Mouse (Mus musculus): ENCODE measurements around the gene H2-DMb2. TPM values are rescaled to one million over a fixed set of nuclear protein-coding genes. Genes with fewer than 3 reads are reported as not detected.

The H2-DMb2 gene
- polyA plus RNA-seq, 1 experiment from 2014 or later = not detected

DNA sequence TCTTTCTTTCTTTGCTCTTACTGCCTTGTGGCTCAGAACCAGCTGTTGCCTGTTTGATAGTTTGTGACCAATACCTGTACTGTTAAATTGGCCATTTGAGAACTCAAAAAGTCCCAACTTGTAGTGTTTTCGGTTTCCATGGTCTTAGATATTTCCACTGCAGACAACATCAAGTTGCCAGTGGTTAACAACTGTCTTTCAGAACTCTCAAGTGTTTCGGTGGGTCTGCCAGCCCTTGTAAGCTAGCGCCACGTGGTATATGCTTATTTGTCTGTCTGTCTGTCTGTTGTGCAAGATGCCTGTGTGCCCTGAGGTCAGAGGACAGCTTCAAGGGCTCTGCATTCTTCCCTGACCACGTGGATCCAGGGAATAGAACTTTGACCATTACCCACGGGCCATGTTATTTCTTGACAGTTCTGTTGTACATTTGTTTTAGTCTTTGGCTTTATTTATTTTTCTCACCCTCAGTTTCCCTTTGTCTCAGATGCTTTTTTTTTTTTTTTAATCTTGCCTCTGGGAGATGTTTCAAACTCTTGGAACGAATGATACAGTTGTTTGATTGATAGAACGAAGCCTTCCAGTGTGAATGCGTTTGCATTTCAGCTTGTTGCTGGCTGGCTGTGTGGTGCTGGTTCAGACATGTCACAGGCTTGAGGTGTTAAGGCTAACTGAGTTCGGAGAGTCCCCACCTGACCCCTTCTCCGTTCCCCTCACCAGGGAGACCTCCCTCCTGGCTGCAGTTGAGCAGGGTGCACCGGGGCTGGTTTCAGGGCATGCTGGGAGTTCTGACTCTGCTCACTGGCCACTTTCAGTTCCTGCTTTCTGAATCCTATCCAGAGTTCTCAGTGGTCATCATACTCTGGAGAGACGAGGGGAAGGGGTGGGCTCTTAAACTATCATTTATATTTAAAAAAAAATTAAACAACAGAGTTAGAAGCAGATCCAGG, 37.1 kb downstream of the H2-DMb2 start:
- 78% methylated on average over 13 of the region's 13 CpGs for WGBS
- no peaks in the 10 kb centered on the region for H3K36me3 ChIP-seq (ENCODE audit: control insufficient read depth, insufficient read depth, low read length)
- H3K27me3 ChIP-seq (ENCODE audit: control insufficient read depth, insufficient read depth, low read length) = peaks cover under 1% of the 10 kb centered on the region; the same call in 1 of the 2 replicates
- no peak overlapping the region for H3K4me2 ChIP-seq
- no peak for ATAC-seq (ENCODE audit: low FRiP score)
- H3K4me3 ChIP-seq (ENCODE audit: low read depth, low read length) = no peak overlapping the region
- no peak for DNase-seq (ENCODE audit: low spot score, missing footprints)
- H3K9ac ChIP-seq (ENCODE audit: low read length) = no peak overlapping the region
- no peak overlapping the region for H3K27ac ChIP-seq (ENCODE audit: low read depth, low read length)
- peaks cover 3% of the 10 kb centered on the region; the same call in 1 of the 2 replicates for H3K9me3 ChIP-seq (ENCODE audit: control insufficient read depth, low read length)
- no peaks in the 10 kb centered on the region for H3K4me1 ChIP-seq (ENCODE audit: control insufficient read depth, insufficient read depth, low read length)

DNA sequence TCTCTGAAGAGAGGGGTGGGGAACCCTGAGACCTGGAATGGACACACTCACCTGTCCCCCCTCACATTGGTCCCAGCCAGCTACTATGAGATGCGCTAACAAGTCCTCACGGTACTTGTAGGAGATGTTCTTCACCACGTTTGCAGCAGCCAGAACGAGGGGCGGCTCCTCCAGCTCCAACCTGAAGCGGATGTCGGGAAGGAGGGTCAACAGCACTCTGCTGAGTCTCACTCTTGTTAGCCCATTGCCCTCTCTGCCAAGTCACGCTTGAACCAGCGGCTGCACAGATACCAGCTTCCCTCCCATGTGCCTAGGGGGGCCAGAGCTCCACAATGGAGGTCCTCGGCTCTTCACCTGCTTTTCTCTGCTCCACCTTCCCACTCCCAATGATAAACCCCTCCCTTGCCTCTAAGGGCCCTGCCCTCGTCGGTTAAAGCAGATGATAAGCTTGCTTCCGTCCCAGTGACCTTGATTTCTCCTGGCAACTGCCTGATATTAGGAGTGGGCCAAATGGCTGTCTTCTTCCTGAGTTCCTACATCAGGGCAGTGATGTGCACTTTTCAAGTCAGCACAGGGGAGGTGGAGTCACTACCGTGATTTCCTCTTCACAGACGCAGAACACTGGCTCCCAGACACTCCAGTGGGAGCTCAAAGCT, 40.6 kb downstream of the H2-DMb2 start:
- Histone ChIP-seq H3K36me3 (ENCODE audit: control insufficient read depth, insufficient read depth, low read length) (no peaks in the 10 kb centered on the region), H3K4me2 (no peak overlapping the region), H3K27ac (ENCODE audit: low read depth, low read length) (no peak overlapping the region), H3K4me3 (ENCODE audit: low read depth, low read length) (no peak overlapping the region), H3K9ac (ENCODE audit: low read length) (no peak overlapping the region), H3K4me1 (ENCODE audit: control insufficient read depth, insufficient read depth, low read length) (peaks cover 11% of the 10 kb centered on the region), H3K27me3 (ENCODE audit: control insufficient read depth, insufficient read depth, low read length) (peaks cover 33% of the 10 kb centered on the region), H3K9me3 (ENCODE audit: control insufficient read depth, low read length) (no peaks in the 10 kb centered on the region)
- WGBS = 77% methylated on average over 15 of the region's 15 CpGs
- no peak for ATAC-seq (ENCODE audit: low FRiP score)
- no peak for DNase-seq (ENCODE audit: low spot score, missing footprints)

DNA sequence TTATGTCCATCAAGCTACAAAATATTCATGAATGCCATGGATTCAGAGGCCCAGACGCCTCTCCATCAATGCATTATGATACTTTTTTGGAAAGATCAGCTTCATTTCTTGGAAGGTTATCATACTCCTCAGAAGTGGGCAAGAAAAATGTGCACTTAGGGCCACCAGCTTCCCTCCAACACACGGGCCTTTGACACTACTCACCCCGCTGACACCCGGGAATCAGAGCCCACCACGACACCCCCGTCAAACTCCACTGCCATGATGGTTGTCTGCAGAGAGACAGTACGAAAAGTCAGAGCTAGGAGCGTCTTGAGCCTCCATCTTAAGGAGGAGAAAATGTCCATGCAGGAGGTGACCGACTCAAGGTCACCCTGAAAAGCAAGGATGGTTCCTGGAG, 42.4 kb downstream of the H2-DMb2 start:
- DNase-seq (ENCODE audit: low spot score, missing footprints) = no peak
- Histone ChIP-seq H3K4me2 (no peak overlapping the region), H3K4me1 (ENCODE audit: control insufficient read depth, insufficient read depth, low read length) (peaks cover 11% of the 10 kb centered on the region), H3K27me3 (ENCODE audit: control insufficient read depth, insufficient read depth, low read length) (peaks cover 38% of the 10 kb centered on the region), H3K27ac (ENCODE audit: low read depth, low read length) (no peak overlapping the region), H3K36me3 (ENCODE audit: control insufficient read depth, insufficient read depth, low read length) (no peaks in the 10 kb centered on the region), H3K9ac (ENCODE audit: low read length) (no peak overlapping the region), H3K4me3 (ENCODE audit: low read depth, low read length) (no peak overlapping the region), H3K9me3 (ENCODE audit: control insufficient read depth, low read length) (no peaks in the 10 kb centered on the region)
- 84% methylated on average over 9 of the region's 9 CpGs for WGBS
- ATAC-seq (ENCODE audit: low FRiP score) = no peak

DNA sequence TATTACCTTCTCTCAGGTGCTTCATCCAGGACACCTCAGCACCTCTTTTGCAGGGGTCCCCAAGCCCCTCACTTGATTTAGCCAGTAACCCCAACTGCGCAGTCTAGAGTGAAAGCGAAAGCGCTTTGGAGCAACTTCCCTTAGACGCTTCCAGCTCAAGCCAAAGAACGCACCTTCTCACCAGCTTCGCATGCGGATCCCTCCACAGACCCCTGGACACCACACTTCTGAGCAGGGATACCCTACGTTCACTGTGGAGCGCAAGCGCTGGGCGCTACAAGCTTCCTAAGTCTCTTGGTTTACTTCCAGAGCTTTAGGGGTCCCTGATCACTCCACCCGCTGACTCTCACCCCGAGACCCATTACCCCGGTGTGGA, 43.8 kb downstream of the H2-DMb2 start:
- Histone ChIP-seq H3K9me3 (ENCODE audit: control insufficient read depth, low read length) (no peaks in the 10 kb centered on the region), H3K36me3 (ENCODE audit: control insufficient read depth, insufficient read depth, low read length) (no peaks in the 10 kb centered on the region), H3K4me1 (ENCODE audit: control insufficient read depth, insufficient read depth, low read length) (peaks cover 11% of the 10 kb centered on the region), H3K27ac (ENCODE audit: low read depth, low read length) (no peak overlapping the region), H3K9ac (ENCODE audit: low read length) (peak overlapping the region; percentile 33), H3K27me3 (ENCODE audit: control insufficient read depth, insufficient read depth, low read length) (peaks cover 38% of the 10 kb centered on the region), H3K4me3 (ENCODE audit: low read depth, low read length) (peak overlapping the region; percentile 30), H3K4me2 (peak overlapping the region; percentile 55)
- WGBS = 5% methylated on average over 14 of the region's 14 CpGs
- ATAC-seq (ENCODE audit: low FRiP score) (no peak), DNase-seq (ENCODE audit: low spot score, missing footprints) (no peak)

DNA sequence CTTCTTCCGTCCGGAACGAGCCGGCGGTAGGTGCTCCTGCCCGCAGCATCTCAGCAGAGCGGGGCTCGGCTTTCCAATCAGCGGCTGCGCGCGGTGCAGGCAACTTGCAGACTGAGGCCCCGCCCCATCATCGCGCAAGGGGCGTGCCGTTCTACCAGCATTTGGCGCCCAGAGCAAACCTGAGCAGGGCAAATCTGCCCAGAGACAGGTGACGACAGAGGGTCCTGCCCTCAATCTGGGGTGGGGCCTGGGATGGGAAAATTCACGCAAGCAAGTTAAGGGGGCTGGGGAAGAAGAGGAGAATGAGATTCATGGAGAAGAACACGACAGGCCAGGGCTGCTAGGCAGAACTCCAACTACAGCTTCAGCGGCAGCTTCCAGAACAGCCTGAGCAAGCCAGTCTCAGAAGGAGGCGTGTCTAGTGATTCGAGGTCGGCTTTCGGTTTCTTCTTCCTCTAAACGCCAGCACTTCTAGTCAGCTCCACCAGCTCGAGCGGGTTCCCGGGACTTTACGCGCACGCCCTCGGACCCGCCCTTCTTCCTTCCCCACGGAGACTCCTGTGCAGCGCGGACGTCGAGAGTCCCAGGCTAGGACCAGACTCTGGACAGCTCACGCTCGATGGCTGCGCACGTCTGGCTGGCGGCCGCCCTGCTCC, 44.3 kb downstream of the H2-DMb2 start, which contains the start of the genes Tap1 and Psmb9:
Tap1 (plus strand) TSS at position 293 of the 656 bp plus-strand sequence.
Psmb9 (minus strand) TSS at position 504 of the 656 bp plus-strand sequence.
- Histone ChIP-seq H3K4me2 (peak within 1 kb of the TSS; percentile 55), H3K9me3 (ENCODE audit: control insufficient read depth, low read length) (no peaks in the 10 kb centered on the region), H3K27ac (ENCODE audit: low read depth, low read length) (no peak within 1 kb of the TSS), H3K36me3 (ENCODE audit: control insufficient read depth, insufficient read depth, low read length) (no peaks in the 10 kb centered on the region), H3K4me1 (ENCODE audit: control insufficient read depth, insufficient read depth, low read length) (peaks cover 11% of the 10 kb centered on the region), H3K4me3 (ENCODE audit: low read depth, low read length) (peak within 1 kb of the TSS; percentile 30), H3K27me3 (ENCODE audit: control insufficient read depth, insufficient read depth, low read length) (peaks cover 39% of the 10 kb centered on the region), H3K9ac (ENCODE audit: low read length) (peak within 1 kb of the TSS; percentile 33)
- WGBS = under 1% methylated on average over 46 of the region's 46 CpGs
- ATAC-seq (ENCODE audit: low FRiP score) (peak; percentile 88), DNase-seq (ENCODE audit: low spot score, missing footprints) (peak; percentile 99)

DNA sequence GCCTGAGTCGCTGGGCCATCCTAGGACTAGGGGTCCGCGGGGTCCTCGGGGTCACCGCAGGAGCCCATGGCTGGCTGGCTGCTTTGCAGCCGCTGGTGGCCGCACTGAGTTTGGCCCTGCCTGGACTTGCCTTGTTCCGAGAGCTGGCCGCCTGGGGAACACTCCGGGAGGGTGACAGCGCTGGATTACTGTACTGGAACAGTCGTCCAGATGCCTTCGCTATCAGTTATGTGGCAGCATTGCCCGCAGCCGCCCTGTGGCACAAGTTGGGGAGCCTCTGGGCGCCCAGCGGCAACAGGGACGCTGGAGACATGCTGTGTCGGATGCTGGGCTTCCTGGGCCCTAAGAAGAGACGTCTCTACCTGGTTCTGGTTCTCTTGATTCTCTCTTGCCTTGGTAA, 44.9 kb downstream of the H2-DMb2 start:
- WGBS = 3% methylated on average over 20 of the region's 20 CpGs
- ATAC-seq (ENCODE audit: low FRiP score) (peak; percentile 30; the same call in 1 of the 2 replicates), DNase-seq (ENCODE audit: low spot score, missing footprints) (peak; percentile 84)
- H3K4me1 ChIP-seq (ENCODE audit: control insufficient read depth, insufficient read depth, low read length) = peaks cover 11% of the 10 kb centered on the region
- H3K27ac ChIP-seq (ENCODE audit: low read depth, low read length) = no peak overlapping the region
- H3K9me3 ChIP-seq (ENCODE audit: control insufficient read depth, low read length) = no peaks in the 10 kb centered on the region
- no peaks in the 10 kb centered on the region for H3K36me3 ChIP-seq (ENCODE audit: control insufficient read depth, insufficient read depth, low read length)
- peak overlapping the region; percentile 30 for H3K4me3 ChIP-seq (ENCODE audit: low read depth, low read length)
- H3K27me3 ChIP-seq (ENCODE audit: control insufficient read depth, insufficient read depth, low read length) = peaks cover 44% of the 10 kb centered on the region
- H3K9ac ChIP-seq (ENCODE audit: low read length) = peak overlapping the region; percentile 33
- peak overlapping the region; percentile 55 for H3K4me2 ChIP-seq

DNA sequence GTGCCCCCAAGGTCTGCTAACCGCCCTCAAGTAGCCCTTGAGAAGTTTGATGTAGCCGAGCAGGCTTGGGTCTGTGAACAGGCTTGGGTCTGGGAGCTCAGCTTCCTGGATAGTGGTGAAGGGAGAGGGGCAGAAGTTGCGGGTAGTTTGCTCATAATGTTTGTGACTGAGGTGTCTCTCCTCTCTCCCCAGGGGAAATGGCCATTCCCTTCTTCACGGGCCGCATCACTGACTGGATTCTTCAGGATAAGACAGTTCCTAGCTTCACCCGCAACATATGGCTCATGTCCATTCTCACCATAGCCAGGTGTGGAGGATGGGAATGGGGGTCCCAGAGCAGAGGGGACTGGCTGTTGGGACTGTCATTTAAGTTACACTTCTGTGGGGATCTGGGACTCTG, 45.9 kb downstream of the H2-DMb2 start:
- Histone ChIP-seq H3K36me3 (ENCODE audit: control insufficient read depth, insufficient read depth, low read length) (no peaks in the 10 kb centered on the region), H3K4me1 (ENCODE audit: control insufficient read depth, insufficient read depth, low read length) (peaks cover 11% of the 10 kb centered on the region), H3K4me2 (no peak overlapping the region), H3K9ac (ENCODE audit: low read length) (no peak overlapping the region), H3K27ac (ENCODE audit: low read depth, low read length) (no peak overlapping the region), H3K4me3 (ENCODE audit: low read depth, low read length) (no peak overlapping the region), H3K9me3 (ENCODE audit: control insufficient read depth, low read length) (no peaks in the 10 kb centered on the region), H3K27me3 (ENCODE audit: control insufficient read depth, insufficient read depth, low read length) (peaks cover 48% of the 10 kb centered on the region)
- ATAC-seq (ENCODE audit: low FRiP score) = no peak
- no peak for DNase-seq (ENCODE audit: low spot score, missing footprints)
- 69% methylated on average over 6 of the region's 6 CpGs for WGBS

DNA sequence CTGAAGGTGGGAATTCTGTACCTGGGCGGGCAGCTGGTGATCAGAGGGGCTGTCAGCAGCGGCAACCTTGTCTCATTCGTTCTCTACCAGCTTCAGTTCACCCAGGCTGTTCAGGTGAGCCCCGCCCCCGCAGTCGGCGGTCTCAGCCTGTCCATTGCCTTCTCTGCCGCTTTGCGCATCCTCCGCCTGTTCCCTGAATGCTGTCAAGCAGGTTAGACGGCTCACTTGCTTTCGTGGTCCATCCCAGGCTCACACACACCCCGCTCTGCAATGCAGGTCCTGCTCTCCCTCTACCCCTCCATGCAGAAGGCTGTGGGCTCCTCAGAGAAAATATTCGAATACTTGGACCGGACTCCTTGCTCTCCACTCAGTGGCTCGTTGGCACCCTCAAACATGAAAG, 49.7 kb downstream of the H2-DMb2 start:
- ATAC-seq (ENCODE audit: low FRiP score) (no peak), DNase-seq (ENCODE audit: low spot score, missing footprints) (no peak)
- Histone ChIP-seq H3K4me2 (no peak overlapping the region), H3K9ac (ENCODE audit: low read length) (no peak overlapping the region), H3K36me3 (ENCODE audit: control insufficient read depth, insufficient read depth, low read length) (no peaks in the 10 kb centered on the region), H3K27me3 (ENCODE audit: control insufficient read depth, insufficient read depth, low read length) (peaks cover 47% of the 10 kb centered on the region), H3K9me3 (ENCODE audit: control insufficient read depth, low read length) (no peaks in the 10 kb centered on the region), H3K27ac (ENCODE audit: low read depth, low read length) (no peak overlapping the region), H3K4me3 (ENCODE audit: low read depth, low read length) (no peak overlapping the region), H3K4me1 (ENCODE audit: control insufficient read depth, insufficient read depth, low read length) (peaks cover 6% of the 10 kb centered on the region)
- WGBS = 15% methylated on average over 16 of the region's 16 CpGs

Data from midbrain, embryonic 11.5 days (tissue).